Mouse (Mus musculus) urinary bladder, postnatal 0 days (tissue): ENCODE data around the gene Gm8693. TPM values are rescaled to one million over a fixed set of nuclear protein-coding genes. Genes with fewer than 3 reads are reported as not detected.

ENCODE experiments used
- polyA plus RNA-seq: library from polyadenylated mRNA; unstranded; fragments of >200 nt; fragmentation: Nextera tagmentation; extraction: Ambion mirVana; gene quantifications from 2 replicates; pipeline ENCODE4 v1.2.1, GENCODE M21; 2015

The Gm8693 gene
- polyA plus RNA-seq: not detected in 2 replicates

DNA sequence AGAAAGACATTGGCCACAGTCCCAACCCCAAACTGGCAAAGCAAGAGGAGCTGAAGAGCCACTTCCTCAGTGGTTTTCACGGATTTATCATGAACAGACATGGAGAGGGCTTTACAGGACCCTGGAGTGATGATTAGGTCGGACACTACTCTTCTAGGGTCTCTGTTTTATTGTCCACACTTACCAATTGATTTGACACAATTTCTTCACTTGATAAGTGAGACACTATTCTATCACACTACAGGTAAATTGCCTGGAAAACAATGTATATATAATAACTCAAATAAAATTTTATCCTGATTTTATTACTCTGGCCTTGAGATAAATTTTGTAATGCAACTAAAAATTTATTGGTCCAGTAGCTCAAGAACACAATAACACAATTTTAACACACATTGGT lies at the start of gene Gm8693:
Gene Gm8693 (minus strand): TSS at position 101 of the 400 bp plus-strand sequence.

DNA sequence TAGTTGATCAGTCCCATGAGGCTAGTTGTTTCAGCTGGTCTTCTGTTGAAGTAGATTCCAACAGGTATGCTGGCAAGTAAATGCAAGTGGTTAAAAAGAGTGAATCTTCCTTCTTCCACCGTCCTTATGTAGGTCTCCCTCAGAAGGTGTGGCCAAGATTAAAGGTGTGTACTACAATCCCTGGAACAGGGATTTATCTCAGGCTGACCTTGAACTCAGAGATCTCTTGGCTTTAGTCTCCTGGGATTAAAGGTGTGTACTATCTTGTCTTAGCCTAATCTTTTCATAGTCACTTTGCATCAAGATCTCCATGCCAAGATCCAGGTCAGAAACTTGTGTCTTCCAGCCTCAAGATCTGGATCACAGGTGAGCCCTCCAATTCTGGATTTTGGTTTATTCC lies 27.5 kb upstream of the Gm8693 start, which contains the start of gene Gm4567:
Gene Gm4567 (minus strand): TSS at position 101 of the 400 bp plus-strand sequence.

DNA sequence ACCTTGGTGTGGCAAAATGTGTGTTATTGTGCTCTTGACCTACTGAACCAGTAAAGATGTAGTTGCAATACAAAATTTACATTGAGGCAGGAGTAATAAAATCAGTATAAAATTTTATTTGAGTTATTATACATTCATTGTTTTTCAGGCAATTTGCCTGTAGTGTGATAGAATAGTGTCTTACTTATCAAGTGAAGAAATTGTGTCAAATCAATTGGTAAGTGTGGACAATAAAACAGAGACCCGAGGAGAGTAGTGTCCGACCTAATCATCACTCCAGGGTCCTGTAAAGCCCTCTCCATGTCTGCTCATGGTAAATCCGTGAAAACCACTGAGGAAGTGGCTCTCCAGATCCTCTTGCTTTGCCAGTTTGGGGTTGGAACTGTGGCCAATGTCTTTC lies 34.4 kb downstream of the Gm8693 start, which contains the start of gene Vmn1r155:
Gene Vmn1r155 (plus strand): TSS at position 301 of the 400 bp plus-strand sequence.

Other genes starting within 250 kb of the Gm8693 start
- gene Gm10665, start 228.2 kb downstream of the Gm8693 start, polyA plus RNA-seq: not detected in 2 replicates
- not detected in 2 replicates for gene Vmn1r151, start 192.6 kb downstream of the Gm8693 start, polyA plus RNA-seq
- gene Vmn1r152, start 169.3 kb downstream of the Gm8693 start, polyA plus RNA-seq: not detected in 2 replicates
- not detected in 2 replicates for gene Gm8677, start 157.4 kb downstream of the Gm8693 start, polyA plus RNA-seq
- not detected in 2 replicates for gene Gm4201, start 127.0 kb downstream of the Gm8693 start, polyA plus RNA-seq
- gene Gm4565, start 104.2 kb downstream of the Gm8693 start, polyA plus RNA-seq: not detected in 2 replicates
- not detected in 2 replicates for gene Vmn1r155, start 34.3 kb downstream of the Gm8693 start, polyA plus RNA-seq
- gene Gm4567, start 27.4 kb upstream of the Gm8693 start, polyA plus RNA-seq: not detected in 2 replicates
- not detected in 2 replicates for gene Vmn1r157, start 69.4 kb upstream of the Gm8693 start, polyA plus RNA-seq
- gene Vmn1r158, start 98.5 kb upstream of the Gm8693 start, polyA plus RNA-seq: not detected in 2 replicates
- gene Vmn1r159, start 151.3 kb upstream of the Gm8693 start, polyA plus RNA-seq: not detected in 2 replicates
- not detected in 2 replicates for gene Vmn1r160, start 178.9 kb upstream of the Gm8693 start, polyA plus RNA-seq